Mouse (Mus musculus): ENCODE measurements at regions not wholly inside any gene's neighbourhood (a gene's known extent, or its start where the extent isn't known, plus 50 kb on each side); places are given as distances from the start of the nearest gene placed in this dataset.
"Not testable (repeated sequence)": the region's sequence is repeated elsewhere in the genome, so short reads cannot be mapped to it uniquely, and the experiment has no call there.

- H3K9me3 ChIP-seq (ENCODE audit: control insufficient read depth, low read length), result no peaks in the 10 kb centered on the region
- ATAC-seq (replicated peaks; ENCODE audit: low FRiP score) (no peak), DNase-seq (ENCODE audit: low spot score) (no peak)
- no peaks in the 10 kb centered on the region for H3K36me3 ChIP-seq (ENCODE audit: control insufficient read depth, insufficient read depth, low read length)
- 55% methylated on average over 1 of the region's 1 CpGs for WGBS
- H3K9ac ChIP-seq (ENCODE audit: low read depth, low read length), result no peak overlapping the region
- H3K4me2 ChIP-seq, result no peak overlapping the region
- H3K27me3 ChIP-seq (replicated peaks; ENCODE audit: control insufficient read depth, insufficient read depth, low read length), result no peaks in the 10 kb centered on the region
- no peak overlapping the region for H3K4me3 ChIP-seq (ENCODE audit: low read depth, low read length)
- no peak overlapping the region for H3K27ac ChIP-seq (ENCODE audit: low read depth, low read length)
- H3K4me1 ChIP-seq (replicated peaks; ENCODE audit: control insufficient read depth, insufficient read depth, low read length), result no peaks in the 10 kb centered on the region
These were observed 124.9 kb downstream of the Fasl start for GRCm38 (mm10) chr1:161663351-161663750.

GRCm38 (mm10) chr1:161662241-161662640 lies 126.1 kb downstream of the Fasl start:
- WGBS, result 84% methylated on average over 2 of the region's 2 CpGs
- no peaks in the 10 kb centered on the region for H3K4me1 ChIP-seq (replicated peaks; ENCODE audit: control insufficient read depth, insufficient read depth, low read length)

GRCm38 (mm10) chr1:161657511-161657910 lies 130.8 kb downstream of the Fasl start:
- no peak overlapping the region for H3K4me3 ChIP-seq (ENCODE audit: low read depth, low read length)
- no peaks in the 10 kb centered on the region for H3K27me3 ChIP-seq (replicated peaks; ENCODE audit: control insufficient read depth, insufficient read depth, low read length)
- H3K4me1 ChIP-seq (replicated peaks; ENCODE audit: control insufficient read depth, insufficient read depth, low read length), result no peaks in the 10 kb centered on the region
- no peak overlapping the region for H3K4me2 ChIP-seq
- no peaks in the 10 kb centered on the region for H3K9me3 ChIP-seq (ENCODE audit: control insufficient read depth, low read length)
- H3K27ac ChIP-seq (ENCODE audit: low read depth, low read length), result no peak overlapping the region
- ATAC-seq (replicated peaks; ENCODE audit: low FRiP score), result no peak
- H3K9ac ChIP-seq (ENCODE audit: low read depth, low read length), result no peak overlapping the region
- WGBS, result 72% methylated on average over 1 of the region's 1 CpGs
- no peaks in the 10 kb centered on the region for H3K36me3 ChIP-seq (ENCODE audit: control insufficient read depth, insufficient read depth, low read length)
- DNase-seq (ENCODE audit: low spot score), result no peak

More at GRCm38 (mm10) chr1:161662241-161662640, 126.1 kb downstream of the Fasl start:
- no peaks in the 10 kb centered on the region for H3K36me3 ChIP-seq (ENCODE audit: control insufficient read depth, insufficient read depth, low read length)
- H3K9me3 ChIP-seq (ENCODE audit: control insufficient read depth, low read length), result no peaks in the 10 kb centered on the region
- no peak overlapping the region for H3K9ac ChIP-seq (ENCODE audit: low read depth, low read length)
- no peak overlapping the region for H3K4me2 ChIP-seq
- H3K27ac ChIP-seq (ENCODE audit: low read depth, low read length), result no peak overlapping the region
- DNase-seq (ENCODE audit: low spot score), result no peak
- no peaks in the 10 kb centered on the region for H3K27me3 ChIP-seq (replicated peaks; ENCODE audit: control insufficient read depth, insufficient read depth, low read length)
- ATAC-seq (replicated peaks; ENCODE audit: low FRiP score), result no peak
- H3K4me3 ChIP-seq (ENCODE audit: low read depth, low read length), result no peak overlapping the region

DNA sequence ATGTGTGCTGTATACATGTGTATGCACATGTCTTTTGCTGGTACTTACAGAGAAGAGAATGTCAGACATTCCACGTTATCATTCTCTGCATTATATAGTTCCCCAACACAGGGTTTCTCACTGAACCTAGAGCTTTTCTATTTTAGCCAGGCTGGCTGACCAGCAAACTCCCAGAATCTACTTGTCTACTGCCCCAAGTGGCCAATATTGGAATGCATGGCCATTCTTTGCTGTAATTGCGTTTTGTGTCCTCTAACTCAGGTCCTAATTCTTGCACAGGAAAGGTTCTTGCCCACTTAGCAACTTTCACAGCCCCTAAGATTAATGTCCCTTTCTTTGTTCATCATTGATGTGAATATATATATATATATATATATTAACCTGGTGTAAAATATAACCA lies 138.9 kb downstream of the Fasl start:
- no peak for DNase-seq (ENCODE audit: low spot score)
- no peaks in the 10 kb centered on the region for H3K4me1 ChIP-seq (replicated peaks; ENCODE audit: control insufficient read depth, insufficient read depth, low read length)
- no peak overlapping the region for H3K27ac ChIP-seq (ENCODE audit: low read depth, low read length)
- ATAC-seq (replicated peaks; ENCODE audit: low FRiP score), result no peak
- no peaks in the 10 kb centered on the region for H3K9me3 ChIP-seq (ENCODE audit: control insufficient read depth, low read length)
- no peak overlapping the region for H3K4me3 ChIP-seq (ENCODE audit: low read depth, low read length)
- H3K36me3 ChIP-seq (ENCODE audit: control insufficient read depth, insufficient read depth, low read length), result no peaks in the 10 kb centered on the region
- no peak overlapping the region for H3K4me2 ChIP-seq
- WGBS, result 47% methylated on average over 2 of the region's 2 CpGs
- no peaks in the 10 kb centered on the region for H3K27me3 ChIP-seq (replicated peaks; ENCODE audit: control insufficient read depth, insufficient read depth, low read length)
- H3K9ac ChIP-seq (ENCODE audit: low read depth, low read length), result no peak overlapping the region

- 69% methylated on average over 5 of the region's 5 CpGs for WGBS
These were observed 137.6 kb downstream of the Tnfsf18 start for GRCm38 (mm10) chr1:161632098-161632497.

DNA sequence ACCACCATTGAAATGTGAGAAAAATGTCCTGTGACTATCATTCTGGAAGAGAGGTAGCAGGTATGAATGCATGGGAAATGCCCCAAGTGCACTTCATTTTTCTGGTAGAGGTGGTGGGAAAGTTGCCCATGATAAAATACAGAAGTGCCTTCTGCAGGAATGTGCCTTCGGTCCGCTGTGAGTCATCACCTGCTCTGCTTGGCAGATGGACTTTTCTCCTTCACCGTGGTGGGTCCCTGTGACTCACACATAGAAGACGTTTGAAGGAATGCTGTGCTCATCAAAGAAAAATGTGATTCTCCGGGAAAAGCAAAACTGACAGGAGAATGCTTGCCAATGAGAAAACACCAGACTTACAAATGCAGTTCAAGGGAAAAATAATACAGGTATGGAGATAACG lies 126.8 kb downstream of the Tnfsf18 start:
- DNase-seq (ENCODE audit: low spot score), result no peak
- Histone ChIP-seq H3K27ac (ENCODE audit: low read depth, low read length) (no peak overlapping the region), H3K36me3 (ENCODE audit: control insufficient read depth, insufficient read depth, low read length) (no peaks in the 10 kb centered on the region), H3K4me2 (no peak overlapping the region), H3K9me3 (ENCODE audit: control insufficient read depth, low read length) (no peaks in the 10 kb centered on the region), H3K9ac (ENCODE audit: low read depth, low read length) (no peak overlapping the region), H3K4me1 (replicated peaks; ENCODE audit: control insufficient read depth, insufficient read depth, low read length) (no peaks in the 10 kb centered on the region), H3K4me3 (ENCODE audit: low read depth, low read length) (no peak overlapping the region), H3K27me3 (replicated peaks; ENCODE audit: control insufficient read depth, insufficient read depth, low read length) (no peaks in the 10 kb centered on the region)
- ATAC-seq (replicated peaks; ENCODE audit: low FRiP score), result no peak
- 75% methylated on average over 6 of the region's 6 CpGs for WGBS

More at GRCm38 (mm10) chr1:161632098-161632497, 137.6 kb downstream of the Tnfsf18 start:
- no peak for DNase-seq (ENCODE audit: low spot score)
- Histone ChIP-seq H3K4me2 (no peak overlapping the region), H3K9me3 (ENCODE audit: control insufficient read depth, low read length) (no peaks in the 10 kb centered on the region), H3K27ac (ENCODE audit: low read depth, low read length) (no peak overlapping the region), H3K36me3 (ENCODE audit: control insufficient read depth, insufficient read depth, low read length) (no peaks in the 10 kb centered on the region), H3K4me1 (replicated peaks; ENCODE audit: control insufficient read depth, insufficient read depth, low read length) (no peaks in the 10 kb centered on the region), H3K4me3 (ENCODE audit: low read depth, low read length) (no peak overlapping the region), H3K9ac (ENCODE audit: low read depth, low read length) (no peak overlapping the region), H3K27me3 (replicated peaks; ENCODE audit: control insufficient read depth, insufficient read depth, low read length) (no peaks in the 10 kb centered on the region)
- no peak for ATAC-seq (replicated peaks; ENCODE audit: low FRiP score)

DNA sequence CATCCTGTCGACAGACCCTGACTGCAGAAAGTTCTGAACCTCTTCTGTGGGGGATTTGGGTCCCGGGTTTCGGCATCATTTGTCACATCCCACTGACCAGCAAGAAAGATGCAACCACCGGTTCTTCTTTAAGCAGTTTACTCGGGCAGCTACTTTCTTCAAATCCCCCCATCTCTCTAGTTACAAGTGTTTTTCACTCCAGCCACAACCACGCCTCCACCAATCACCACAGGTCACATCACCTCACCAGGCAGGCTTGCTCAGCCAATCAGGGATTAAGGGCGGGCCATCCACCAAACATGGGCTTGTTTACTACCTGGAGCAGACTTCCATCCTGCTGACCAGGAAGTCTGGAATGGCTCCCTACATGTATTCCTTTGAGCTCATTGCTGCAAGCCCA lies 119.6 kb downstream of the Tnfsf18 start:
- not testable (repeated sequence) for DNase-seq (ENCODE audit: low spot score); H3K9ac ChIP-seq (ENCODE audit: low read depth, low read length); H3K9me3 ChIP-seq (ENCODE audit: control insufficient read depth, low read length); H3K4me1 ChIP-seq (replicated peaks; ENCODE audit: control insufficient read depth, insufficient read depth, low read length); H3K27ac ChIP-seq (ENCODE audit: low read depth, low read length); H3K4me2 ChIP-seq; H3K27me3 ChIP-seq (replicated peaks; ENCODE audit: control insufficient read depth, insufficient read depth, low read length); ATAC-seq (replicated peaks; ENCODE audit: low FRiP score); H3K36me3 ChIP-seq (ENCODE audit: control insufficient read depth, insufficient read depth, low read length); H3K4me3 ChIP-seq (ENCODE audit: low read depth, low read length)
- WGBS, result 84% methylated on average over 6 of the region's 7 CpGs

DNA sequence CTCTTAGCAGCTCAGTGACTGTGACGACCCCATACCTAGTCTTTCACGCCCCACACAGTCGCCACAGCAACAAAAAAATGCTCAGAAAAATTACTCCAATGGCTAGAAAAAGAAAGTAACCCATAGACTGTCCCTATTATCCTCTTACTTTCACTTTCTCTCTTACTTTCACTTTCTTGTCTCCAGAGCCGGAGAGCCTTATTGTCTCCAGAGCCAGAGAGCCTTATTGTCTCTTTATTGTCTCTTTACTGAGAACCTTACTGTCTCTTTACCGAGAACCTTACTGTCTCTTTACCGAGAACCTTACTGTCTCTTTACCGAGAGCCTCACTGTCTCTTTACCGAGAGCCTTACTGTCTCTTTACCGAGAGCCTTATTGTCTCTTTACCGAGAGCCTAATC lies 119.2 kb downstream of the Tnfsf18 start:
- H3K9ac ChIP-seq (ENCODE audit: low read depth, low read length); ATAC-seq (replicated peaks; ENCODE audit: low FRiP score); DNase-seq (ENCODE audit: low spot score); H3K4me1 ChIP-seq (replicated peaks; ENCODE audit: control insufficient read depth, insufficient read depth, low read length); H3K4me3 ChIP-seq (ENCODE audit: low read depth, low read length); H3K27me3 ChIP-seq (replicated peaks; ENCODE audit: control insufficient read depth, insufficient read depth, low read length); H3K9me3 ChIP-seq (ENCODE audit: control insufficient read depth, low read length); H3K36me3 ChIP-seq (ENCODE audit: control insufficient read depth, insufficient read depth, low read length); H3K27ac ChIP-seq (ENCODE audit: low read depth, low read length); H3K4me2 ChIP-seq: not testable (repeated sequence)
- WGBS, result 90% methylated on average over 10 of the region's 10 CpGs

DNA sequence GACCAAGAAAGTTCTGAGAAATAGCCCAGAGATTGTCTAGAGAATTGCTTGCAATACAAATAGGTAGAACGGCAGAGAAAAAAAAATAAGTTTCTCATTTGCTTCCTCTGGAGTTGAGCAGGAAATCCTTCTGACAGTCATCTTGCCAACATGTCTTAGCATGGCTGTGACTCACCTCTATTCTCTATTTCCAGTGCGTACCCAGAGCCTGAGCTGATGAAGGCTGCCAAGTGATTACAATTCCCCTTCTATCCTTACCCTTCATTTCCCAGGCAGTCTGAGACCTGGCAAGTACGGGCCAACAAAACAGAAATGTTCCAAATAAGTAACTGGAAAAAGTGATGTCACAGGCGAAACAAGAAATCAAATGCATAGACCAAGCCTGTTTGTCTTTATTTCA lies 113.0 kb downstream of the Tnfsf18 start:
- H3K27me3 ChIP-seq (replicated peaks; ENCODE audit: control insufficient read depth, insufficient read depth, low read length), result no peaks in the 10 kb centered on the region
- no peak for ATAC-seq (replicated peaks; ENCODE audit: low FRiP score)

More for the DNA sequence above, 113.0 kb downstream of the Tnfsf18 start:
- no peak overlapping the region for H3K9ac ChIP-seq (ENCODE audit: low read depth, low read length)
- H3K4me1 ChIP-seq (replicated peaks; ENCODE audit: control insufficient read depth, insufficient read depth, low read length), result no peaks in the 10 kb centered on the region
- no peak overlapping the region for H3K4me3 ChIP-seq (ENCODE audit: low read depth, low read length)
- H3K27ac ChIP-seq (ENCODE audit: low read depth, low read length), result no peak overlapping the region
- H3K9me3 ChIP-seq (ENCODE audit: control insufficient read depth, low read length), result no peaks in the 10 kb centered on the region
- 77% methylated on average over 4 of the region's 4 CpGs for WGBS
- H3K4me2 ChIP-seq, result no peak overlapping the region
- no peaks in the 10 kb centered on the region for H3K36me3 ChIP-seq (ENCODE audit: control insufficient read depth, insufficient read depth, low read length)
- no peak for DNase-seq (ENCODE audit: low spot score)

Data from liver, embryonic 11.5 days (tissue).